In genomic region chrX:10592244-10592643, GRCm38 (mm10) we compare ENCODE assay signal across 8 mouse cellular contexts.
A peak's percentile ranks its signal among the peaks of the same experiment; 100 is the strongest.
DNase-seq lines count a peak whose midpoint lies in the region; ATAC-seq lines count a peak whose summit lies in the region.

No protein-coding gene starts in this region.

- no peak overlapping the region for H3K9ac ChIP-seq in midbrain, embryonic 15.5 days
- no peak overlapping the region for H3K9ac ChIP-seq in forebrain, embryonic 11.5 days (ENCODE audit: low read length)

- H3K4me3 ChIP-seq in midbrain, embryonic 15.5 days: no peak overlapping the region
- no peak overlapping the region for H3K4me3 ChIP-seq in forebrain, embryonic 11.5 days (ENCODE audit: low read depth, low read length)

- no peaks in the 10 kb centered on the region for H3K4me1 ChIP-seq in midbrain, embryonic 15.5 days
- H3K4me1 ChIP-seq in forebrain, embryonic 11.5 days (replicated peaks; ENCODE audit: control insufficient read depth, insufficient read depth, low read length): no peaks in the 10 kb centered on the region

- peak; percentile 6 for DNase-seq in gastrocnemius, postnatal 10 days
- no peak for DNase-seq in gastrocnemius, postnatal 4 days (ENCODE audit: low spot score in 2 of 2)
- DNase-seq in testis, postnatal 10 days (ENCODE audit: low spot score): peak; percentile 55
- no peak for DNase-seq in testis, postnatal 14 days (ENCODE audit: low spot score)
- peak; percentile 50 for DNase-seq in brain, adult 2 months (ENCODE audit: low read depth, low spot score)
- DNase-seq in lung, postnatal 36 days: peak; percentile 69
- DNase-seq in forebrain, embryonic 11.5 days (ENCODE audit: low spot score): no peak

- no peak for ATAC-seq in midbrain, embryonic 15.5 days (replicated peaks)
- no peak for ATAC-seq in forebrain, embryonic 11.5 days (replicated peaks; ENCODE audit: low FRiP score)

- no peaks in the 10 kb centered on the region for H3K9me3 ChIP-seq in midbrain, embryonic 15.5 days
- no peaks in the 10 kb centered on the region for H3K9me3 ChIP-seq in forebrain, embryonic 11.5 days (ENCODE audit: control insufficient read depth, low read length)

- H3K36me3 ChIP-seq in midbrain, embryonic 15.5 days (replicated peaks): 0 out of 2 replicates have a peak, but pooled peaks cover 3% of the 10 kb centered on the region
- H3K36me3 ChIP-seq in forebrain, embryonic 11.5 days (ENCODE audit: control insufficient read depth, insufficient read depth, low read length): no peaks in the 10 kb centered on the region

- H3K27ac ChIP-seq in midbrain, embryonic 15.5 days: no peak overlapping the region
- no peak overlapping the region for H3K27ac ChIP-seq in forebrain, embryonic 11.5 days (ENCODE audit: low read depth, low read length)

- WGBS in midbrain, embryonic 15.5 days: 67% methylated on average over 3 of the region's 3 CpGs
- WGBS in forebrain, embryonic 11.5 days: 61% methylated on average over 3 of the region's 3 CpGs

- H3K4me2 ChIP-seq in midbrain, embryonic 15.5 days: no peak overlapping the region
- no peak overlapping the region for H3K4me2 ChIP-seq in forebrain, embryonic 11.5 days (ENCODE audit: low read depth, low read length, severe bottlenecking)

- H3K27me3 ChIP-seq in midbrain, embryonic 15.5 days (replicated peaks): no peaks in the 10 kb centered on the region
- H3K27me3 ChIP-seq in forebrain, embryonic 11.5 days (ENCODE audit: control insufficient read depth, insufficient read depth, low read length): no peaks in the 10 kb centered on the region

Comparison
In these comparisons a context has a peak if more than half of its experiments do, and no peak if none do; other contexts are left out.
1. DNase-seq: peak in gastrocnemius, postnatal 10 days (single experiment), testis, postnatal 10 days (single experiment), brain, adult 2 months (single experiment) and lung, postnatal 36 days (single experiment); none in gastrocnemius, postnatal 4 days (0 of 2), testis, postnatal 14 days (single experiment) and forebrain, embryonic 11.5 days (single experiment).